9 mouse cellular contexts compared by ENCODE assay signal in the genomic region with DNA sequence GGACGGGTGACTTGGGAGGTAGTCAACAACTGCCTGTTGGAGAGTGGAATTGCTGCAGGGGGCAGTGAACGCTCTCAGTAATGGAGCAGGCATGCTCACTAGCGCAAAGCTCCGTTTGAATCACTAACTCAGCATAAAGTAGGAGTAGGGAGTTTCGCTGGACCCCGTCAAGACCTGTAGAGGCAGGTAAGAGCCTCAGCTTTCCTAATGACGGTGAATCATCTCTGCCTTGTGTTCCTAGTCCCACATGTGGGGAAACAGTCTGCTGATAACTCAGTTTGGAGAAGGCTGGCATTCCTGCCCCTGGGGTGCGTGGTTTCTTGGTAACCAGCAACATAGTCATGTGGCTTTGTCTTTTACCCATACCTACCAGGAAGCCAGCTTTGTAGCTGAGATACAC. TPM values are rescaled to one million over a fixed set of nuclear protein-coding genes. Genes with fewer than 3 reads are reported as not detected.
A peak's percentile ranks its signal among the peaks of the same experiment; 100 is the strongest.
DNase-seq lines count a peak whose midpoint lies in the region; ATAC-seq lines count a peak whose summit lies in the region.
"Had no signal": no experiment of that assay in that cellular context is flagged by ENCODE, and none has a peak within 500 bp of the region (broad histone marks: within the 10 kb centered on the region; RNA-seq: fewer than 3 reads in every experiment).

No protein-coding gene starts in this region.

- peak overlapping the region; percentile 29 for H3K4me2 ChIP-seq in heart, embryonic 12.5 days
- H3K4me2 ChIP-seq in embryonic facial prominence, embryonic 11.5 days (ENCODE audit: low read depth, low read length), result no peak overlapping the region
- H3K4me2 ChIP-seq in hindbrain, embryonic 16.5 days (ENCODE audit: low read length), result peak overlapping the region; percentile 39

- no peaks in the 10 kb centered on the region; the same call in 1 of the 2 replicates for H3K9me3 ChIP-seq in heart, embryonic 12.5 days (replicated peaks)
- no peaks in the 10 kb centered on the region for H3K9me3 ChIP-seq in embryonic facial prominence, embryonic 11.5 days (replicated peaks; ENCODE audit: control insufficient read depth, low read length)
- no peaks in the 10 kb centered on the region for H3K9me3 ChIP-seq in hindbrain, embryonic 16.5 days (ENCODE audit: control insufficient read depth, low read length)

- H3K4me1 ChIP-seq in heart, embryonic 12.5 days (replicated peaks), result peaks cover 38% of the 10 kb centered on the region
- no peaks in the 10 kb centered on the region for H3K4me1 ChIP-seq in embryonic facial prominence, embryonic 11.5 days (ENCODE audit: control insufficient read depth, insufficient read depth, low read length)
- H3K4me1 ChIP-seq in hindbrain, embryonic 16.5 days (ENCODE audit: control insufficient read depth, insufficient read depth, low read depth, low read length), result peaks cover 21% of the 10 kb centered on the region

- peak overlapping the region; percentile 27; the same call in 1 of the 2 replicates for H3K9ac ChIP-seq in heart, embryonic 12.5 days
- H3K9ac ChIP-seq in embryonic facial prominence, embryonic 11.5 days (replicated peaks; ENCODE audit: low read length), result no peak overlapping the region
- no peak overlapping the region for H3K9ac ChIP-seq in hindbrain, embryonic 16.5 days (ENCODE audit: low read depth, low read length)

- no peak overlapping the region for H3K27ac ChIP-seq in heart, embryonic 12.5 days (ENCODE audit: poor library complexity, severe bottlenecking)
- no peak overlapping the region for H3K27ac ChIP-seq in embryonic facial prominence, embryonic 11.5 days (replicated peaks; ENCODE audit: low read depth, low read length)
- peak overlapping the region; percentile 46; the same call in 1 of the 2 replicates for H3K27ac ChIP-seq in hindbrain, embryonic 16.5 days (ENCODE audit: low read depth, low read length)

- DNase-seq in heart, adult 11 months, result no peak
- DNase-seq in embryonic facial prominence, embryonic 11.5 days (ENCODE audit: low spot score), result peak; percentile 11
- peak; percentile 21 for DNase-seq in lung, postnatal 36 days
- no peak for DNase-seq in thymus, postnatal 4 days
- DNase-seq in adrenal gland, adult 18-20 months (ENCODE audit: low spot score in 2 of 2), result no peak
- DNase-seq in right cerebral cortex, adult 2 months (ENCODE audit: low spot score in 2 of 2), result no peak

- peaks cover 49% of the 10 kb centered on the region for H3K36me3 ChIP-seq in heart, embryonic 12.5 days
- peaks cover 3% of the 10 kb centered on the region; the same call in 1 of the 2 replicates for H3K36me3 ChIP-seq in embryonic facial prominence, embryonic 11.5 days (replicated peaks; ENCODE audit: control insufficient read depth, insufficient read depth, low read depth, low read length)
- no peaks in the 10 kb centered on the region for H3K36me3 ChIP-seq in hindbrain, embryonic 16.5 days (ENCODE audit: control insufficient read depth, insufficient read depth, low read length)

- H3K27me3 ChIP-seq in heart, embryonic 12.5 days (replicated peaks), result no peaks in the 10 kb centered on the region
- no peaks in the 10 kb centered on the region for H3K27me3 ChIP-seq in embryonic facial prominence, embryonic 11.5 days (ENCODE audit: control insufficient read depth, insufficient read depth, low read length)
- no peaks in the 10 kb centered on the region for H3K27me3 ChIP-seq in hindbrain, embryonic 16.5 days (replicated peaks; ENCODE audit: control insufficient read depth, insufficient read depth, low read length)
- H3K27me3 ChIP-seq: CH12.LX had no signal

- H3K4me3 ChIP-seq in heart, embryonic 12.5 days, result no peak overlapping the region
- no peak overlapping the region for H3K4me3 ChIP-seq in embryonic facial prominence, embryonic 11.5 days (ENCODE audit: low read depth, low read length)
- peak overlapping the region; percentile 7 for H3K4me3 ChIP-seq in hindbrain, embryonic 16.5 days (ENCODE audit: low read length)

- ATAC-seq in heart, embryonic 12.5 days (ENCODE audit: insufficient number of reproducible peaks, low FRiP score), result no peak
- no peak for ATAC-seq in embryonic facial prominence, embryonic 11.5 days (replicated peaks; ENCODE audit: insufficient number of reproducible peaks, low FRiP score, low TSS enrichment, low read depth)
- no peak for ATAC-seq in hindbrain, embryonic 16.5 days

- 60% methylated on average over 8 of the region's 8 CpGs for WGBS in heart, embryonic 12.5 days
- WGBS in embryonic facial prominence, embryonic 11.5 days, result 55% methylated on average over 8 of the region's 8 CpGs
- 29% methylated on average over 8 of the region's 8 CpGs for WGBS in hindbrain, embryonic 16.5 days

RNA-seq across cellular contexts. Expression of a gene that starts 3.0 kb away (rescaled TPM):
- 20.5 and 23.4 TPM in 2 replicates for polyA plus RNA-seq in heart, embryonic 12.5 days (2016; fragmentation: Nextera tagmentation; extraction: Ambion mirVana)
- 12.0 and 14.8 TPM in 2 replicates for polyA plus RNA-seq in embryonic facial prominence, embryonic 11.5 days (2014; fragmentation: Nextera tagmentation; extraction: Ambion mirVana)
- 10.0 and 10.2 TPM in 2 replicates for polyA plus RNA-seq in hindbrain, embryonic 16.5 days (2015; fragmentation: Nextera tagmentation; extraction: Ambion mirVana)
- 1 to 10 TPM; 3.0 to 4.3 TPM for total RNA-seq in adrenal gland, adult 18-20 months (2021)
- total RNA-seq: CH12.LX had no signal

RNA-seq across cellular contexts. Expression of a gene that starts 20.0 kb away (rescaled TPM):
- not detected in 2 replicates for polyA plus RNA-seq in heart, embryonic 12.5 days (2016; fragmentation: Nextera tagmentation; extraction: Ambion mirVana)
- polyA plus RNA-seq in embryonic facial prominence, embryonic 11.5 days (2014; fragmentation: Nextera tagmentation; extraction: Ambion mirVana), result not detected in 2 replicates
- polyA plus RNA-seq in hindbrain, embryonic 16.5 days (2015; fragmentation: Nextera tagmentation; extraction: Ambion mirVana), result not detected in 2 replicates
- not detected for total RNA-seq in adrenal gland, adult 18-20 months (2021)
- total RNA-seq: CH12.LX had no signal

RNA-seq across cellular contexts. Expression of a gene that starts 56.7 kb away (rescaled TPM):
- 18.4 and 20.4 TPM in 2 replicates for polyA plus RNA-seq in heart, embryonic 12.5 days (2016; fragmentation: Nextera tagmentation; extraction: Ambion mirVana)
- polyA plus RNA-seq in embryonic facial prominence, embryonic 11.5 days (2014; fragmentation: Nextera tagmentation; extraction: Ambion mirVana), result 32.7 and 34.8 TPM in 2 replicates
- 23.7 and 25.4 TPM in 2 replicates for polyA plus RNA-seq in hindbrain, embryonic 16.5 days (2015; fragmentation: Nextera tagmentation; extraction: Ambion mirVana)
- total RNA-seq in adrenal gland, adult 18-20 months (2021), result 10 to 100 TPM; 10.2 to 14.4 TPM

Comparison
In these comparisons a context has a peak if more than half of its experiments do, and no peak if none do; other contexts are left out.
1. DNase-seq: peak in embryonic facial prominence, embryonic 11.5 days (single experiment) and lung, postnatal 36 days (single experiment); none in heart, adult 11 months (single experiment), thymus, postnatal 4 days (single experiment), adrenal gland, adult 18-20 months (0 of 2) and right cerebral cortex, adult 2 months (0 of 2).